Mouse (Mus musculus) granulocyte monocyte progenitor cell, adult 5-6 weeks (primary cell): ENCODE measurements around the gene Frrs1. TPM values are rescaled to one million over a fixed set of nuclear protein-coding genes. Genes with fewer than 3 reads are reported as not detected.

Source experiments
- ATAC-seq: replicated peaks from 2 replicates; pipeline ENCODE4 v1.8.0; 2016; ENCODE audit warnings: mild to moderate bottlenecking, moderate TSS enrichment, inconsistent platforms; ENCODE audit not compliant: poor library complexity, severe bottlenecking
- total RNA-seq, 2 experiments: library from RNA; stranded (forward) in 1 of 2; stranded (reverse) in 1 of 2; fragments of 200-712, 200-1000 nt in 1 of 2; fragments of >200 nt in 1 of 2; fragmentation: Nextera tagmentation in 1 of 2; gene quantifications; 2 replicates each; pipeline ENCODE4 v1.2.3; 2014 to 2017

Gene Frrs1
- total RNA-seq, 2 experiments from 2014 or later, result 56.2 to 77.3 TPM

DNA sequence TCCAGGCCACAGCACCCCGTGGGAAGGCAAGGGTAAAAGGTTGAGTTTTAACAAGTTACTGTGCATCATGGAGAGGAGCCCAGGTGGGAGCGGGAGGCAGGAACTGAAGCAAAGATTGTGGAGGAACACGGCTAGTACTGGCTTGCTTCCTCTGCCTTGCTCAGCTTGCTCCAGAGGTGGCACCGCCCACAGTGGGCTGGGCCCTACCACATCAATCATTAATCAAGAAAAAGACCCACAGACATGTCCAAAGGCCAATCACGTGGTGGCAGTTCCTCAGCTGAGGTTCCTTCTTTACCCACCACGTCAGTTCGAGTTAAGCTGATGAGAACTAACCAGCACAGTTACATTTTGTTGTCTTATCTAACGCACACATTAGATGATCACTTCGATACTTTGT, 33.6 kb downstream of the Frrs1 start:
- ATAC-seq, result peak; percentile 91

DNA sequence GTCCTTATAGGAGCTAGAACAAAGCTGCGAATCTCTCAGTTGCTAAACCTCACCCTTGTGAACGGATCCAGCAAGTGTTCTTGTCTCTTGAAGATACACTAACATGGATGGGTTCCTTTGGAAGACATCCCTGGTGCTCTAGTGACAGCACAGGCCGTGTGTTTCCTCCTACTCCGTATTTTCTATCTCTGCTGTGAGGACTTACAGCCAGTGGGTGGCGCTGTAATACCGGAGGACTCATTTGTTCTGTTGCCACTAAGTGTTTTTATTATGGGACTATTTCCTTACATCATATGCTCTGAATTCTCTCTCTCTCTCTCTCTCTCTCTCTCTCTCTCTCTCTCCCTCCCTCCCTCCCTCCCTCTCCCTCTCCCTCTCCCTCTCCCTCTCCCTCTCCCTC, 44.9 kb downstream of the Frrs1 start:
- ATAC-seq, result peak; percentile 63

DNA sequence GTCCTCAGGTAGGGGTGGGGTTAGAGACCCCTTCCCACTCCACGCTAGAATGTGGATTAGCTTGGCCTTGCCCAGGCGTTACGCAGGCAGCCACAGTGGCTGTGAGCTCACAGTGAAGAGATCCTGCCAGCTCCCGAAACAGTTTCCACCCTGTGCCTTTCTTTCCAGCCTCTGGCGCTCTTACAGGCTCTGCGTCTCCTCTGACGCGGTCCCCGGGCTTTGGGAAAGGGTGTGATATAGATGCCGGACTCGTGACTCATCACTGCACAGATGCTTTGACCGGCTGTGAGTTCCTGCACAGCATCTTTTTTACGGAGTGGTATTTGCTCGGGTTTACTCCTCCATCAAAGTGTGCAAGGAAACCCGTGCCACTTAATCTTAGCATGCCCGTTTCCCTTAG, 46.6 kb downstream of the Frrs1 start:
- ATAC-seq, result no peak

DNA sequence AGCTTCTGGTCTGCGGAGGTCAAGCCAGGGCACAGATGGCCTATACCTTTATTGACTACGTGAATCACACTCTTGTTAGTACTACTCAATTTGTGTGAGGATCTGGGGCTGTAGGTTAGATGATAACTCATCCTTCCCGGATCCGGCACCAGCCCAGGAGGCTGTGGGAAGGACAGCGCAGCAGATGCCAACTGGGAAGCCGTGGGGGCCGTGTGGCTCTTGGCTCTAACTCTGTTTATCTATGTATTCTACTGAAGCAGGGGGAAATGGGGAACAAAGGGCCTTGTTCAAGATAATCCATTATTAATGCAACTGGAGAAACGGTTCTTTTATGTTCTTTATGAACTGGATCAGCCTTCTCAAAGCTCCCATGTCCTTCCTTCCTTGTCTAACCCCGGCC, 47.3 kb downstream of the Frrs1 start:
- ATAC-seq, result no peak

DNA sequence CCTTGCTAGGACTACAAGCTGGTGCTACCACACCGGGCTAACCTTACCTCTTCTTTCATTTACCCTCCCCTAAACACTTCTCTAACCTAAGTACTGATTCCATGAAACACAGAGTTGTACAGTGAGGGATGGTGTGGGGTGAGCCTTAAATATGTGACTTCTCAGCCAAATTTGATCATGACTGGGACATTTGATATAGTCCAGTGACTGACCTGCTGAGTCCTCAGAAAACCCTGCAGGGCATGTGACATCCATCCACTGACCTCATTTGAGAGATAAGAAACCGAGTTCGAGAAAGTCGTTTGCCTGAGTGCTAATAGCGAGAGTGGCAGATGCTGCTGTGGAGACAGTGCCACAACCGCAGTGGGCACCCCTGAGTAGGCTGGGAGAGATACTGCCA, 55.1 kb downstream of the Frrs1 start:
- no peak for ATAC-seq

DNA sequence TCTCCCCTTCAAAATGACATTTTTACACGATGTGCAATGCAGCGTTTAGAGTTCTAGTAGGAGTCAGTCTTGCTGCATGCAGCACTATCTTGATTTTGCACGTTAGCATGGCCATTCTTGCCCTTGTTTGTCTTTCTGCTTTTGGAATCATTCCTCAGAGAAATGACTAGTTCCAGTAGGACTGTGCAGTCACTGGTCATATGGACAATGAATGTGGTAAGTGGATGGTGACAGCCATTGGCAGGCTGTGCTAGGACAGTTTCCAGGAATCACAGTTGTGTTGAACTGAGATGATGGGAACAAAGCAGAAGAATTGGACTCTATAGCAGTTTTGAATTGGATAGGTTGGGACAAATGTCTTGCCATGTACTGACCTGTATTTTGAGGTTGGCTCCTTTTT, 55.7 kb downstream of the Frrs1 start:
- ATAC-seq, result no peak

DNA sequence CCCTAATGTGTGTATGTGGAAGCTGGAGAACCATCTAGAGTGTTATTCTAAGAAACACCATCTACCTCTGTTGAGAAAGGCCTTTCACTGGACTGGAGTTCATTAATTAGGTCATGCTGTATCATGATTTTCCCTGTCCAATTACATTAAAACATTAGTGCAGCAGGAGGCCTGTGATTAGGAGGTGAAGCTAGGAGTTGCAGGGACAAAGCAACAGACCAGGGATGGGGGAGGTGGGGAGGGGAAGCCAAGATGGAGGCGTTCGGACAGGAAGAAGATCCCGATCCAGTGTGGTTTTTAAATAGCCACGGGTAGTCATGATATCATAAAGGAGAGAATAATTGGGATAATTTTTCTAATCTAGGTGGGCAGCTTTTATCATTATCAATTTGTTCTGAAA, 57.8 kb downstream of the Frrs1 start:
- no peak for ATAC-seq

DNA sequence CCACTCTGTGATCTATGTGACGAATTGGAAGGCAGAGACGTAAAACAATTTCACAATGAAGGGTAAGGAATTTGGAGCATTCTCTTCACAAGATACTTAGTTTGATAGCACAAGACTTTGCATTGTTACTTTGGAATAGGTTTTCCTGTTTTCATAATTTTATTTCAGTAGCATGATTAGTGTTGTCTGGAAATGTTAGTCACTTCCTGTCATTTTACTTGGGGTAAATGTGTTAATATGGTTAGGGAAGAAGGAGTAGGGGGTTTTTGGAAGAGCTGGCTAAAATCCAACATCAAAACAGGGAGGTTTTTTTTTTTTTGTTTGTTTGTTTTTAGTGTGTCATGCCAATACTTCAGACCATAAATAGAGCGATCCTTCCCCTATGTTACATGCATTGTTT, 62.3 kb downstream of the Frrs1 start:
- ATAC-seq, result no peak

DNA sequence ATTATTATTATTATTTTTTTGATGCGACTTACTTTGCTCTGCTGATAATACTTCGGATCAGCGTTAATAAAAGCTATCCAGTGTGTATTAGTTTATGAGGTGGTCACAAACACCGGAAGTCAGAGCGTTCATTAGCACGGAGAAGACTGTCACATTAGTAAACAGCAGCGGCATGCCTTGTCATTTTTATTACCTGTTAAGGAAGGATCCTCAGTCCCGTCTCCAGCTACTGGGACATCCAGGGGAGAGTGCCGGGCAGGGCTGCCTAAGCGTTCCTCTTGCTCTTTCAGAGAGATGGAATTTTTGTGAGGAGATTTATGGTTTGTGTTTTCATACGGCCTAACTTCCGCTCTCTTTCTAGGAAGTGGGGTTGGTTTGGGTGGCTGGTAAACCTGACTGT, 63.8 kb downstream of the Frrs1 start:
- ATAC-seq, result no peak

DNA sequence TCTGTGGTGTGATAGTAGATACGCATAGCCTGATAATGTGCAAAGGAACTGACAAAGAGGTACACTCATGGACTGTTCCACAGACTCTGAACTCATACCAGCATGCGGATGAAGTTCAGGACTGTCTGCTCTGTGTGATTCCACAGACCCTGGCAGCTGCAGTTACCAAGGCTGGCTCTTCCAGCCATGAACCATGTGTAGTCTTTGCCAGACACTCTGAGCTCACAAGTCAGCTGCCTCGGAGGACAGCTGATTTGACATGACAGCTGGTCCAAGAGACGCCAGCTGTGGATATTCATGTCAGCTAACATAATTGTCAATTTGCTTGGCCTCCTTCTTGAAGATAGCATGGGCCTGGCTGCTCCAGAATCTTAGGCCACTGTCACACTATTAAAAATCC, 69.7 kb downstream of the Frrs1 start:
- no peak for ATAC-seq

DNA sequence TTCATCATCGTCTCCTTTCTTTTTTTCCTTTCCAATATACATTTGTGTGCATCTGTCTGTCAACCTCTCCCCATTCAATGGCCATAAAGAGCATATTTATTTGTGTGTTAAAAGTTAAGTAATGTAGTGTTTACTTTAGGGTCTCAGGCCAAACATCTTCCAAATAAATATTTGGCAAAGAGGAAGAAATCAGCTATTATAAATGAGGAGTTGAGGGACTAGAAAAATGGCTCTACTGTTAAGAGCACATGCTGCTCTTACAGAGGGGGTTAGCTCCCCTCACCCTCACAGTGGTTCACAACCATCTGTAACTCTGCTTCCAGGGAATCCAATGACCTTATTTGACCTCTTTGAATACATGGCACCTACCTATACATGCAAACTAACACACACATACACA, 73.9 kb downstream of the Frrs1 start:
- ATAC-seq, result no peak

DNA sequence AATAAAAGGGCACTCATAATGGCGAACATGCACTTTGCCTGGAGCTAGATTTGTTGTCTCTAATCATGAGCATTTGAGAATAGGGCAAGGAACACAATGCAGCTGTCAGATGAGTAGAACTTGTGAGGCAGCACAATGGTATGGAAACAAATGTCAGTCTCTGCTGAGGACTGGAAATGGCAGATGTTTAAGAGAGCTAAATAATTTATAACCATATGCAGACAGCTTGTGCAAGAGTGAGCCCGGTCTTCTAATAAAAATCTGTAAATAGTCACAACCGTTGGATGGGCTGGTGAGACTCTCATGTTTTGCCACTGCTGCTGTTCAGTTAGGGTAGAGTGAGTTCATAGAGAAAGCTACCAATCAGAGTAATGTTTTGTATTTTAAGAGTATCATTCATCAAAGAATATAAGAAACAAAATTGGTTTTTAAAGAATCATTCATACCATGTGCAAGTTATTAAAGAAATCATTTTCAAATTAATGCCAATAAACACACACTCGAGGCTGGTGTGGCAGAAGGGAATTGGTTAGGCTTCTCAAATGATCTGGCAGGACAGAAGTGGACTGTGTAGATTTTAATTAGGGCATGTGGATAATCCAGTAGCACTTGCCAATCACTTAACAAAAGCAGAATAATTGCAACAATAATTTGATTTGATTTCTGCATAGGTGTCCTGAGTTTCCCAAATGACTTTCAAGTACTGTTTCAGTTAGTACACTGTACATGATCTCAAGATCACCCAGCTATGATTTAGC, 77.8 kb downstream of the Frrs1 start:
- no peak for ATAC-seq

DNA sequence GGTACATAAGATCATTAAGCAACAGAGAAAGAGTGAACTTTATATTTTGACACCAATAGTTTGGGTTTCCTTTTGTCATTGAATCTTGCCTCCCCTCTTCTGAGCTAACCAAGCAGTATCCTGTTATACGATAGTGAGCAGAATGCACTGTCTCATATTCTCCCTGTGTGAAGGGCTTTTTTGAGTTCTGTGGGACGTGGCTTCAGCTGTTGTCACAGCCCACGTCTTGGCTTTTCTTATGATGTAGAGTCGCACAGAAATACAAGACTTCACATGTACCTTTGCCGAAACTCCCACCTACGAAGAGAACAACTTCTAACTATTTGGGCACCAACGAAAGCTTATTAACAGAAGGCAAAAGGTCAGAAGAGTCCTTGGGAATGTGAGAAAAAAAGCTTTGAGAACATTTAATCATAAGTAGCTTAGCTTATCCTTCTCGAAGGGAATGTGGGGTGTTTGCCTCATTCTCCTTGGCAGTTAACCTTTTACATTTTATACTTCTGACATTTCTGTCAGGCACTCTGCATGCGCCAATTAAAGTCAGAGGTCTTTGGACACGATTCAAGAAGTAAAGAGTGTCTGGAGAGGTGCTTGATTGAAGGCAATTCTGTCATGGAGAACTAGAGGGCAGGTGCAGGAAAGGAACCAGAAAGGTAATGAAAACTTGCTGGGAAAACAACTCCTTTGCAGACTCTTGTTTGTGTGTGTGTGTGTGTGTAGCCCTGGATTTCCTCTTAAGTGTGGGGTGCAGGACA, 81.7 kb downstream of the Frrs1 start:
- ATAC-seq, result no peak

DNA sequence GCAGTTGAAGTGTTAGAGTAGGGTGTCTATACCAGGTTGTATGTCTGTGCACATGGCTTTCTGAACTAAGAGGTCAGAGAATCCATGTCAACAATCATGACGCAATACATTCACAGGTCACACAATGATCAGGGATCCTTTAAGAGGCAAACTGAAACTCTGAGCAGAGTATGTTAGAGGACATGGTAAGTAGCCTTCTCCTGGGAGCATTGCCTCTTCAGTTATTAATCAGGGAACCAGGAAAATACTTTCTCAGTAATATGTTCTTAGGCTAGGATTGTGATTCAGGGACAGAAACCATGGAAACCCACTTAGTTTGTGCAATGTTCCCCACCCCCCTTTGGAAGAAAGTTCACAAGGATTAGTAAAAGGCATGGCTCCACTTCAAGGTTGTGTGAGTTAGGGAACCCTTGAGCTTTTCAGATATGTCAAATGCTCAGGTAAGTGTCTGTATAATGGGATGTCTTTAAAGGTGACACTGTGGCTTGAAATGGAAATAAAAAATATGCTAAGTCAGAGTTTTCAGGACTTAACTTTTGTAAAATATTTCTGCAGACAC, 82.4 kb downstream of the Frrs1 start:
- no peak for ATAC-seq

DNA sequence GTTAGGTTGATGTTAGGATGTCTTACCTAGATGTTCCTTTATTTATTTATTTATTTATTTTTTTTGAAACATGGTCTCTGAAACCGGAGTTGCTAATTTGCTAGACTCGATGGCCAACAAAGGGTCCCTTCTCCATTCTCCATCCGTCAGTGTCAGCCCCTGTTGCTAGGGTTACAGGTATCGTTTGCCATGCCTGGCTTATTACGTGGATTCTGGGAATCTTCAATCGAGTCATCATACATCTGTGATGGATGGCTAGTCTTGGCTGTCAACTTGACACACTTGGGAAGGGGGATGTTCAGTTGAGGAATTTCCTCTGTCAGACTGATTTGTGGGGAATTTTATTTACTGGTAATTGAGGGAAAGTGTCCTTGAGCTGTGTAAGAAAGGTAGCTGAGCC, 83.5 kb downstream of the Frrs1 start:
- no peak for ATAC-seq

DNA sequence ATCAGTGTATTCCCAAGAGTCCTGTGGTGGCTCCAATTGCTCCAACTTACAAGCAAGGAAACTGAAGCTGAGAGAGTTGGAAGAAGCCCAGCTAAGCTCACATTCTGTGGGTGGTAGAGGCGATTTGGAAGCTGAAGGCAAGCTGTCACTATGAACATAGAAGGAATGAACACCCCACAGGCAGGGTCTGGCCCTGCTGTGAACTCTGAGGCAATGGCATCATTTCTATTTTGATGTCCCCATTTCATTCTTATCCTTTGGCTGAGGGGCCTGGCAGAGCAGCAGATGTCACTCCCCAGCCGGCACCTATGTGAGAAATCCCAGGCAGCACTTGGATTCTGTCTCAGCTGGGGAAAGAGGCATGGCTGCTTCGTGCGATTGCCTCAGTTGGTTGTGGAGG, 84.2 kb downstream of the Frrs1 start:
- no peak for ATAC-seq

DNA sequence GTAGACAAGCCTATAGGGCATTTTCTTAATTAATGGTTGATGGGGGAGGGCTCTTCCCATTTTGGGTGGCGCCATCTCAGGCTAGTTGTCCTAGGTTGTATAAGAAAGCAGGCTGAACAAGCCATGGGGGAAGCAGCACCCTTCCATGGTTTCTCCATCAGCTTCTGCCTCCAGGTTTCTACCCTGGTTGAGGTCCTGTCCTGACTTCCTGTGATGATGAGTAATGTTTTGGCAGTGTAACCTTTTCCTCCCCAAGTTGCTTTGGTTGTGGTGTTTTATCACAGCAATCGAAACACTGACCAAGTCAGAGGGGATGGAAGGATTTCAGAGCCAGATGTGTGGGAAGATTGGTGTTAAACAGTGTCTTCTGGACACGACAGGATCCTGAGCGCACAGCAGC, 87.2 kb downstream of the Frrs1 start:
- no peak for ATAC-seq

DNA sequence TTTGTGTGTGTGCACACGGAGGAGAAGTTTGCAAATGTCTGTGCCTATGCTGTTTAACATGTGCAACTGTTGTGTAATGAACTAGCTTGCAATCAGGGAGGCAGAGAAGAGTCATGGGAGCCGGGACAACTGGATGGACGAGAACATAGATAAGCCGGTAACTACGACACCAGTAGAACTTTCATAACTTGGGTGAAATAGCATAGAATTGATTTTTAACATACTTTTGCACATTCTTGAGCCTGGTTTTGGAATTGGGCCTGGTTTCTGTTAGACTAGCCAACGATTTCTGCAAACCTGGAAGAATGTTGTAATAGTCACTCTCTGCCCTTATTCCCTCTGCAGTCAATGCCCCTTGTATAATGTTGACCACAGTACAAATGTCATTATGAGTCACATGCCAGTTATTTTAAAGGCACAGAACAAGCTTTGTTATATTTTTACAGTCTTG, 91.4 kb downstream of the Frrs1 start:
- ATAC-seq, result peak; percentile 61

DNA sequence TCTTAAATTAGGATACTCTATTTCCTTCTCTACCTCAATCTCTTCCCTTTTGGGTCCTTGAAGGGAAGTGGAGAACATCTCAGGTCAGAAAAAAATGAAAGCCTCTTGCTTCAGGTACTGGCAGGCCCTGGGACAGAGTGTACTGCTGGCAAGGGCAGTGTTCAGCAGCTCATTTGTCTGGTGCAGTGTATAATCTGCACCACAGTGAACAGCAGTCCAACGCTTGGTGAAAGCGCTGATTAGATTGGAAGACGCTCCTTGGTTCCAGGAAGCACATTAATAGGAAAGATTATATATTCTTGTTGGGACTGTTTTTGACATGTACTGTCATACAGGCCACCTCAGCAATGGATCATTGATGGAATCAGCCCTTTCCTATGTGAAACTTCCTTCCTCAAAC, 92.2 kb downstream of the Frrs1 start:
- no peak for ATAC-seq

DNA sequence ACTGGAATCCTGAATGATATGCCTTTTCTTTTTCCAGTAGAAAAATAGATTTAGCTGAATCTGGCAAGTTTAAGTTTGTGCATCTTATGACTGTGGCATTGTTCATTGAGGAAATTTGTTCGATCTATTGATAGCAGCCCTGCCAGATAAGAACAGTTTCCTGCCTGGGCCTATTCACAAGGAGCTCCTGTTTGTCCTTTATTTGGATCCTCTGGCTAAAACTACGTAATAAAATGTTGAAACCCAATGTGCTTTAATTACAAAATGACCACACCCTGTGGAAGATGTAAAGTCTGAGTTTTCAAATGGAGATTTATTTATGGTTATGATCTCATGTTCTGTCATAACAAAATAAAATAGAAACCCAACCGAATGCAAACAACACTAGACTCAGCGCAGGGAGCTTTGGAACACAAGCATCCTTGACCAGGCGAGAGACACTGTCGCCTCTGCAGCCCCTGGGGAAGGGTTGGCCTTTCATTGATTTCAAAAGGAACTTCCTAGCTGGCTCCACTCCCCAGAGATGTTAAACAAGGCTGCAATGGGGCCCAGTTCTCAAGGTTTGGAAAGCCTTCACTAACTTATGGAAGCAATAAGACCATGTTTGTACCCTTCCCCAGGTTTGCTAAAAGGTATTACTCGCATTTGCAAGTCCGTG, 93.1 kb downstream of the Frrs1 start:
- no peak for ATAC-seq

DNA sequence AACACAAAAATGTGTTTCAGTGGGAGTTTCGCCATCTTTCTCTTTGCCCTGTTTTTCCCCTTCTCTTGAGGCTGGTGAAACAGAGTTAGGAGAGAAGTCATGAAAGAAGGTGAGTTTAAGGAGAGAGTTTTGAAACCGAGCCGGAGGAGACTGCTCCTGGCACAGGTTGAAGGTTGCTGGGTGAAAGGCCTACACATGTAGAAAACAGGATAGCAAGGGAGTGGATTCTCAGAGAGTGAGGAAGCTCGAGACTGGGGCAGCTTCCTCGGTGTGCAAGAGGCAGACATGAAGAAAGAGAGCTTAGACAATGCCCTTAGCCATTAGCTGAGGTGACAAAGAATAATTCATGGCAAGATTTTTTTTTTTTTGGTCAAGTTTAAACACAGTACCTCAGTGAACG, 94.1 kb downstream of the Frrs1 start:
- ATAC-seq, result no peak
